Mouse (Mus musculus): ENCODE measurements around the gene Vwa7. TPM values are rescaled to one million over a fixed set of nuclear protein-coding genes. Genes with fewer than 3 reads are reported as not detected.
A peak's percentile ranks its signal among the peaks of the same experiment; 100 is the strongest.

Vwa7 gene
- polyA plus RNA-seq, 1 experiment from 2014 or later = 0.28 TPM

GRCm38 (mm10) chr17:34977000-34977399 is 39.4 kb upstream of the Vwa7 start:
- Histone ChIP-seq H3K4me1 (replicated peaks; ENCODE audit: control insufficient read depth, insufficient read depth) (no peaks in the 10 kb centered on the region), H3K4me3 (ENCODE audit: low read depth, low read length) (no peak overlapping the region), H3K9me3 (ENCODE audit: control insufficient read depth, low read length) (no peaks in the 10 kb centered on the region), H3K27ac (replicated peaks) (no peak overlapping the region), H3K9ac (ENCODE audit: low read length) (no peak overlapping the region), H3K27me3 (ENCODE audit: control insufficient read depth, insufficient read depth, low read length) (no peaks in the 10 kb centered on the region), H3K4me2 (replicated peaks; ENCODE audit: low read depth) (no peak overlapping the region), H3K36me3 (ENCODE audit: control insufficient read depth, insufficient read depth, low read length) (no peaks in the 10 kb centered on the region)
- TF ChIP-seq EP300 (optimal IDR thresholded peaks at IDR 0.05) (no peak), CTCF (IDR thresholded peaks at IDR 0.05; ENCODE audit: low read depth) (no peak)
- DNase-seq (ENCODE audit: low spot score) (no peak), ATAC-seq (ENCODE audit: low FRiP score, low TSS enrichment) (no peak)
- WGBS = 94% methylated on average over 20 of the region's 20 CpGs

GRCm38 (mm10) chr17:34978239-34978638 is 38.1 kb upstream of the Vwa7 start:
- no peak overlapping the region for H3K27ac ChIP-seq (replicated peaks)
- H3K9ac ChIP-seq (ENCODE audit: low read length) = no peak overlapping the region
- H3K36me3 ChIP-seq (ENCODE audit: control insufficient read depth, insufficient read depth, low read length) = no peaks in the 10 kb centered on the region
- TF ChIP-seq EP300 (optimal IDR thresholded peaks at IDR 0.05) (no peak), CTCF (IDR thresholded peaks at IDR 0.05; ENCODE audit: low read depth) (no peak)
- WGBS = 89% methylated on average over 27 of the region's 27 CpGs
- no peaks in the 10 kb centered on the region for H3K27me3 ChIP-seq (ENCODE audit: control insufficient read depth, insufficient read depth, low read length)
- no peaks in the 10 kb centered on the region for H3K4me1 ChIP-seq (replicated peaks; ENCODE audit: control insufficient read depth, insufficient read depth)
- no peak overlapping the region for H3K4me3 ChIP-seq (ENCODE audit: low read depth, low read length)
- DNase-seq (ENCODE audit: low spot score) = no peak
- H3K9me3 ChIP-seq (ENCODE audit: control insufficient read depth, low read length) = no peaks in the 10 kb centered on the region
- ATAC-seq (ENCODE audit: low FRiP score, low TSS enrichment) = no peak
- H3K4me2 ChIP-seq (replicated peaks; ENCODE audit: low read depth) = no peak overlapping the region

- 90% methylated on average over 4 of the region's 4 CpGs for WGBS
- no peak overlapping the region for H3K27ac ChIP-seq (replicated peaks)
- TF ChIP-seq CTCF (IDR thresholded peaks at IDR 0.05; ENCODE audit: low read depth) = no peak
- TF ChIP-seq EP300 (optimal IDR thresholded peaks at IDR 0.05) = no peak
Observed at GRCm38 (mm10) chr17:34979631-34980030, 36.7 kb upstream of the Vwa7 start.

GRCm38 (mm10) chr17:34980655-34981054 is 35.7 kb upstream of the Vwa7 start:
- H3K4me1 ChIP-seq (replicated peaks; ENCODE audit: control insufficient read depth, insufficient read depth) = no peaks in the 10 kb centered on the region
- 0 out of 2 replicates have a peak, but pooled peaks cover 2% of the 10 kb centered on the region for H3K36me3 ChIP-seq (ENCODE audit: control insufficient read depth, insufficient read depth, low read length)
- peak overlapping the region; percentile 91 for H3K4me2 ChIP-seq (replicated peaks; ENCODE audit: low read depth)
- no peaks in the 10 kb centered on the region for H3K9me3 ChIP-seq (ENCODE audit: control insufficient read depth, low read length)
- H3K4me3 ChIP-seq (ENCODE audit: low read depth, low read length) = peak overlapping the region; percentile 77
- DNase-seq (ENCODE audit: low spot score) (no peak), ATAC-seq (ENCODE audit: low FRiP score, low TSS enrichment) (no peak)
- no peak for TF ChIP-seq EP300 (optimal IDR thresholded peaks at IDR 0.05)
- TF ChIP-seq CTCF (IDR thresholded peaks at IDR 0.05; ENCODE audit: low read depth) = peak; percentile 83
- peak overlapping the region; percentile 82 for H3K9ac ChIP-seq (ENCODE audit: low read length)
- no peaks in the 10 kb centered on the region for H3K27me3 ChIP-seq (ENCODE audit: control insufficient read depth, insufficient read depth, low read length)
- 2% methylated on average over 2 of the region's 2 CpGs for WGBS
- H3K27ac ChIP-seq (replicated peaks) = peak overlapping the region; percentile 97; the same call in 1 of the 2 replicates

More at GRCm38 (mm10) chr17:34979631-34980030, 36.7 kb upstream of the Vwa7 start:
- H3K36me3 ChIP-seq (ENCODE audit: control insufficient read depth, insufficient read depth, low read length) = no peaks in the 10 kb centered on the region
- no peak overlapping the region for H3K4me2 ChIP-seq (replicated peaks; ENCODE audit: low read depth)
- DNase-seq (ENCODE audit: low spot score) (no peak), ATAC-seq (ENCODE audit: low FRiP score, low TSS enrichment) (no peak)
- H3K27me3 ChIP-seq (ENCODE audit: control insufficient read depth, insufficient read depth, low read length) = no peaks in the 10 kb centered on the region
- H3K4me1 ChIP-seq (replicated peaks; ENCODE audit: control insufficient read depth, insufficient read depth) = no peaks in the 10 kb centered on the region
- no peaks in the 10 kb centered on the region for H3K9me3 ChIP-seq (ENCODE audit: control insufficient read depth, low read length)
- H3K9ac ChIP-seq (ENCODE audit: low read length) = no peak overlapping the region
- no peak overlapping the region for H3K4me3 ChIP-seq (ENCODE audit: low read depth, low read length)

GRCm38 (mm10) chr17:34981690-34982180 is 34.6 kb upstream of the Vwa7 start, which contains the start of gene Lsm2:
TSS of gene Lsm2 (plus strand) at chr17:34981862.
- ATAC-seq (ENCODE audit: low FRiP score, low TSS enrichment) = peak; percentile 92
- Histone ChIP-seq H3K27ac (replicated peaks) (peak within 1 kb of the TSS; percentile 97), H3K4me2 (replicated peaks; ENCODE audit: low read depth) (peak within 1 kb of the TSS; percentile 91), H3K36me3 (ENCODE audit: control insufficient read depth, insufficient read depth, low read length) (peaks cover 6% of the 10 kb centered on the region; the same call in 1 of the 2 replicates), H3K27me3 (ENCODE audit: control insufficient read depth, insufficient read depth, low read length) (no peaks in the 10 kb centered on the region), H3K4me3 (ENCODE audit: low read depth, low read length) (peak within 1 kb of the TSS; percentile 77), H3K4me1 (replicated peaks; ENCODE audit: control insufficient read depth, insufficient read depth) (no peaks in the 10 kb centered on the region), H3K9me3 (ENCODE audit: control insufficient read depth, low read length) (no peaks in the 10 kb centered on the region), H3K9ac (ENCODE audit: low read length) (peak within 1 kb of the TSS; percentile 82)
- peak; percentile 92 for DNase-seq (ENCODE audit: low spot score)
- TF ChIP-seq EP300 (optimal IDR thresholded peaks at IDR 0.05) = no peak
- TF ChIP-seq CTCF (IDR thresholded peaks at IDR 0.05; ENCODE audit: low read depth) = peak; percentile 7; the same call in 1 of the 2 replicates
- under 1% methylated on average over 57 of the region's 58 CpGs for WGBS

- H3K9ac ChIP-seq (ENCODE audit: low read length) = peak overlapping the region; percentile 82
- H3K27ac ChIP-seq (replicated peaks) = peak overlapping the region; percentile 97
- no peaks in the 10 kb centered on the region for H3K9me3 ChIP-seq (ENCODE audit: control insufficient read depth, low read length)
- H3K4me3 ChIP-seq (ENCODE audit: low read depth, low read length) = peak overlapping the region; percentile 77
- TF ChIP-seq CTCF (IDR thresholded peaks at IDR 0.05; ENCODE audit: low read depth) (no peak), EP300 (optimal IDR thresholded peaks at IDR 0.05) (no peak)
- DNase-seq (ENCODE audit: low spot score) (no peak), ATAC-seq (ENCODE audit: low FRiP score, low TSS enrichment) (peak; percentile 25)
- WGBS = 0% methylated on average over 15 of the region's 15 CpGs
- no peaks in the 10 kb centered on the region for H3K4me1 ChIP-seq (replicated peaks; ENCODE audit: control insufficient read depth, insufficient read depth)
- peaks cover 6% of the 10 kb centered on the region; the same call in 1 of the 2 replicates for H3K36me3 ChIP-seq (ENCODE audit: control insufficient read depth, insufficient read depth, low read length)
- H3K27me3 ChIP-seq (ENCODE audit: control insufficient read depth, insufficient read depth, low read length) = no peaks in the 10 kb centered on the region
- H3K4me2 ChIP-seq (replicated peaks; ENCODE audit: low read depth) = peak overlapping the region; percentile 91
Observed at GRCm38 (mm10) chr17:34982328-34982727, 34.1 kb upstream of the Vwa7 start.
